Mouse (Mus musculus) heart, embryonic 11.5 days (tissue): ENCODE results near the gene Rnf169. TPM values are rescaled to one million over a fixed set of nuclear protein-coding genes. Genes with fewer than 3 reads are reported as not detected.

ENCODE experiments used
- polyA plus RNA-seq: library from polyadenylated mRNA; unstranded; fragments of >200 nt; fragmentation: Nextera tagmentation; extraction: Ambion mirVana; gene quantifications from 2 replicates; pipeline ENCODE4 v1.2.1, GENCODE M21; 2014

Gene Rnf169
- polyA plus RNA-seq, 1 experiment from 2014 or later, result 4.7 TPM

Other genes with a start within 250 kb of the Rnf169 start
- gene Olfr521, start 216.9 kb downstream of the Rnf169 start, polyA plus RNA-seq, result not detected in 2 replicates
- gene Neu3, start 152.0 kb downstream of the Rnf169 start, polyA plus RNA-seq, result 2.9 and 3.2 TPM in 2 replicates
- gene Xrra1, start 121.3 kb downstream of the Rnf169 start, polyA plus RNA-seq, result 0.23 and 0.49 TPM in 2 replicates
- 208 and 229 TPM in 2 replicates for gene Spcs2, start 117.0 kb downstream of the Rnf169 start, polyA plus RNA-seq
- 0.10 TPM in 1 of 2 replicates, not detected in the other for gene Chrdl2, start 25.7 kb upstream of the Rnf169 start, polyA plus RNA-seq
- 44.6 and 50.6 TPM in 2 replicates for gene Pold3, start 141.1 kb upstream of the Rnf169 start, polyA plus RNA-seq
- gene Lipt2, start 178.8 kb upstream of the Rnf169 start, polyA plus RNA-seq, result 12.8 and 17.3 TPM in 2 replicates
- gene Kcne3, start 196.1 kb upstream of the Rnf169 start, polyA plus RNA-seq, result 5.7 and 5.9 TPM in 2 replicates
- 2.2 and 2.6 TPM in 2 replicates for gene Pgm2l1, start 246.9 kb upstream of the Rnf169 start, polyA plus RNA-seq